In the genomic region with DNA sequence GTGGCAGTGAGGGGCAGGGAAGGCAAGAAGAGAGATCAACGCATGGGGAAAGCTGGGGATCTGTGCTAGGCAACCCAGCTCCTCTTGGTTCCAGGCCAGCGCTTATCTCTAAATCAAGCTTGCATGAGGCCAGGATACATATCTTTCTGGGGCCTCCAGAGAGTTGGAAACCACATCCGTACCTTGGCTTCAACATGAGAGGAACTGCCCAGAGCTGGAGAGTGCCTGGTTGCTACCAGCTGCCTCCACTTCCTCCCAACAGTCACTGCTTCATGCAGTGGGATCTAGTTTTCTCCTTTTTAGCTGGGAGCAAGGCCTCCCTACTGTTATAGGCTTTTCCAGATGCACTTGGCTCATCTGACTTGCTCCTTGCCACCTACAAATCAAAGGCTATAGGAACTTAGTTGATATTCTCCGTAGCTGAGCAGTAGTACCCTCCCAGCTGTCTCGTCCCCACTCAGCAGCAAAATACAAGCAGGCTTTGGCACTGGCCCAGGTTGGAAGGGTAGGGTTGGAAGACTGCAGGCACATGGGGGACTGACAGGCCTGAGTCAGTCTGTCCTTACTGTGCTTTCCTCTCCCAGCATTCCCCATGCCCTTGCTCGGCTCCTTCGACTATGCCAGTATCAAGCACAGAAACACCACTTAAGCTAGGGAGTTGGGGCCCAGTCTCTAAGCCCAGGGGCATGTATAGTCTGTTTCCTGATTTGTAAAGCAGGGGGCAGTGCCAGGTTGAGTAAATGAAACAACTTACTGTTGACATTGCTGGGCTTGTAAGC, we compare ENCODE assay signal across 8 mouse cellular contexts.
DNase-seq lines count a peak whose midpoint lies in the region; ATAC-seq lines count a peak whose summit lies in the region.

No protein-coding gene starts in this region.

- no peaks in the 10 kb centered on the region for H3K36me3 ChIP-seq in forebrain, embryonic 14.5 days (ENCODE audit: control insufficient read depth, insufficient read depth, low read length)
- no peaks in the 10 kb centered on the region for H3K36me3 ChIP-seq in forebrain, embryonic 12.5 days (replicated peaks)
- no peaks in the 10 kb centered on the region for H3K36me3 ChIP-seq in midbrain, embryonic 15.5 days (replicated peaks)
- no peaks in the 10 kb centered on the region for H3K36me3 ChIP-seq in hindbrain, embryonic 12.5 days

- H3K4me1 ChIP-seq in forebrain, embryonic 14.5 days (ENCODE audit: control insufficient read depth, insufficient read depth, low read length): no peaks in the 10 kb centered on the region
- no peaks in the 10 kb centered on the region for H3K4me1 ChIP-seq in forebrain, embryonic 12.5 days
- H3K4me1 ChIP-seq in midbrain, embryonic 15.5 days: no peaks in the 10 kb centered on the region
- H3K4me1 ChIP-seq in hindbrain, embryonic 12.5 days: no peaks in the 10 kb centered on the region

- no peak overlapping the region for H3K27ac ChIP-seq in forebrain, embryonic 14.5 days (ENCODE audit: low read depth, low read length)
- H3K27ac ChIP-seq in forebrain, embryonic 12.5 days: no peak overlapping the region
- no peak overlapping the region for H3K27ac ChIP-seq in midbrain, embryonic 15.5 days
- H3K27ac ChIP-seq in hindbrain, embryonic 12.5 days: no peak overlapping the region

- peak; percentile 3 for DNase-seq in forebrain, embryonic 14.5 days (ENCODE audit: low spot score)
- peak; percentile 8 for DNase-seq in right cerebral cortex, postnatal 4 days
- DNase-seq in right cerebral cortex, postnatal 36 days (ENCODE audit: low spot score in 2 of 2): no peak
- peak; percentile 8 for DNase-seq in lung, postnatal 10 days
- DNase-seq in thymus, postnatal 36 days: peak; percentile 70 to 81

- no peaks in the 10 kb centered on the region for H3K9me3 ChIP-seq in forebrain, embryonic 14.5 days (replicated peaks; ENCODE audit: control insufficient read depth, low read length)
- no peaks in the 10 kb centered on the region for H3K9me3 ChIP-seq in forebrain, embryonic 12.5 days
- H3K9me3 ChIP-seq in midbrain, embryonic 15.5 days: no peaks in the 10 kb centered on the region
- H3K9me3 ChIP-seq in hindbrain, embryonic 12.5 days (replicated peaks): no peaks in the 10 kb centered on the region

- H3K9ac ChIP-seq in forebrain, embryonic 14.5 days (ENCODE audit: low read length): no peak overlapping the region
- no peak overlapping the region for H3K9ac ChIP-seq in forebrain, embryonic 12.5 days
- H3K9ac ChIP-seq in midbrain, embryonic 15.5 days: no peak overlapping the region
- no peak overlapping the region for H3K9ac ChIP-seq in hindbrain, embryonic 12.5 days

- ATAC-seq in forebrain, embryonic 14.5 days: no peak
- ATAC-seq in forebrain, embryonic 12.5 days (ENCODE audit: low FRiP score): no peak
- ATAC-seq in midbrain, embryonic 15.5 days (replicated peaks): no peak
- ATAC-seq in hindbrain, embryonic 12.5 days (ENCODE audit: low FRiP score): no peak

- no peak overlapping the region for H3K4me3 ChIP-seq in forebrain, embryonic 14.5 days (ENCODE audit: low read depth, low read length)
- no peak overlapping the region for H3K4me3 ChIP-seq in forebrain, embryonic 12.5 days (replicated peaks)
- H3K4me3 ChIP-seq in midbrain, embryonic 15.5 days: no peak overlapping the region
- H3K4me3 ChIP-seq in hindbrain, embryonic 12.5 days: no peak overlapping the region

- whole genome bisulfite sequencing in forebrain, embryonic 14.5 days: 84% methylated on average over 7 of the region's 7 CpGs
- whole genome bisulfite sequencing in forebrain, embryonic 12.5 days: 91% methylated on average over 7 of the region's 7 CpGs
- WGBS in midbrain, embryonic 15.5 days: 81% methylated on average over 7 of the region's 7 CpGs
- 85% methylated on average over 7 of the region's 7 CpGs for WGBS in hindbrain, embryonic 12.5 days

- no peaks in the 10 kb centered on the region for H3K27me3 ChIP-seq in forebrain, embryonic 14.5 days (replicated peaks; ENCODE audit: control insufficient read depth, insufficient read depth, low read length)
- H3K27me3 ChIP-seq in forebrain, embryonic 12.5 days: no peaks in the 10 kb centered on the region
- no peaks in the 10 kb centered on the region for H3K27me3 ChIP-seq in midbrain, embryonic 15.5 days (replicated peaks)
- H3K27me3 ChIP-seq in hindbrain, embryonic 12.5 days: no peaks in the 10 kb centered on the region

- H3K4me2 ChIP-seq in forebrain, embryonic 14.5 days (ENCODE audit: low read length): no peak overlapping the region
- H3K4me2 ChIP-seq in forebrain, embryonic 12.5 days: no peak overlapping the region
- no peak overlapping the region for H3K4me2 ChIP-seq in midbrain, embryonic 15.5 days
- no peak overlapping the region for H3K4me2 ChIP-seq in hindbrain, embryonic 12.5 days (replicated peaks)

Comparison
In these comparisons a context has a peak if more than half of its experiments do, and no peak if none do; other contexts are left out.
1. DNase-seq: peak in forebrain, embryonic 14.5 days (single experiment), right cerebral cortex, postnatal 4 days (single experiment), lung, postnatal 10 days (single experiment) and thymus, postnatal 36 days (2 of 2); none in right cerebral cortex, postnatal 36 days (0 of 2).